Mouse (Mus musculus) heart, adult 2 months (tissue): Measurements from ENCODE around the gene Cgref1. TPM values are rescaled to one million over a fixed set of nuclear protein-coding genes. Genes with fewer than 3 reads are reported as not detected.

Source experiments
- DNase-seq, 2 experiments: peaks; one replicate each; pipeline ENCODE4 v3.0.0; 2021
- H3K27ac ChIP-seq: fragments of 200-600 bp; 2 replicates; pipeline ENCODE4 v1.8.1; 2022
- H3K27me3 ChIP-seq: fragments of 200-500 bp; 2 replicates; pipeline ENCODE4 v1.6.1; 2012; ENCODE audit warnings: mild to moderate bottlenecking, low read length, inconsistent platforms, mixed read lengths; ENCODE audit not compliant: control insufficient read depth, insufficient read depth
- H3K36me3 ChIP-seq: fragments of 200-500 bp; 2 replicates; pipeline ENCODE4 v1.6.1; 2012; ENCODE audit warnings: low read length, inconsistent platforms; ENCODE audit not compliant: control insufficient read depth, insufficient read depth
- H3K4me1 ChIP-seq: fragments of 200-500 bp; 2 replicates; pipeline ENCODE4 v1.6.1; 2011; ENCODE audit warnings: low read length; ENCODE audit not compliant: control insufficient read depth, insufficient read depth
- H3K4me3 ChIP-seq: fragments of 200-600 bp; 2 replicates; pipeline ENCODE4 v1.8.1; 2022
- H3K79me2 ChIP-seq: fragments of 200-500 bp; replicated peaks from 2 replicates; pipeline ENCODE4 v1.6.1; 2012; ENCODE audit warnings: mild to moderate bottlenecking, inconsistent platforms, low read length, moderate library complexity, mixed read lengths; ENCODE audit not compliant: control insufficient read depth, insufficient read depth
- H3K9ac ChIP-seq: fragments of 200-500 bp; 2 replicates; pipeline ENCODE4 v1.6.1; 2012; ENCODE audit warnings: low read depth, mild to moderate bottlenecking, control low read depth, inconsistent platforms, low read length, mixed read lengths
- CTCF ChIP-seq: fragments of 200-600 bp; IDR thresholded peaks from 2 replicates; pipeline ENCODE4 v1.8.1; 2022; ENCODE audit warnings: antibody characterized with exemption, mild to moderate bottlenecking, moderate library complexity
- EP300 ChIP-seq: fragments of 200-500 bp; IDR thresholded peaks from 2 replicates; pipeline ENCODE4 v1.6.1; 2011; ENCODE audit warnings: low read depth, low read length, control low read depth; ENCODE audit not compliant: insufficient read depth
- POLR2A ChIP-seq: fragments of 200-500 bp; IDR thresholded peaks from 2 replicates; pipeline ENCODE4 v1.6.1; 2011; ENCODE audit warnings: mild to moderate bottlenecking, low read depth, low read length, control low read depth; ENCODE audit not compliant: insufficient read depth
- WGBS: fragments of 180-500 bp; shearing (Covaris S2); methylation state at CpG from one replicate; pipeline ENCODE4 v1.1.7; 2018; 5-methylcytosine and 5-hydroxymethylcytosine counted together
- intact Hi-C: fragments of 180-260 bp; cut with DNase I; formaldehyde crosslinking; loops from one replicate; pipeline ENCODE4 v1.15.1; 2025
- polyA plus RNA-seq: library from polyadenylated mRNA; depleted of rRNA; stranded (reverse); fragments of >200 nt; gene quantifications from 2 replicates; pipeline ENCODE4 v1.2.3, GENCODE M21; 2012
- total RNA-seq, 2 experiments: library from RNA; stranded (reverse); gene quantifications; 2 replicates each; pipeline ENCODE4 v1.2.3; 2021

Cgref1 gene
- total and polyA plus RNA-seq, 3 experiments, result 0.30 to 2.0 (median 0.73) TPM

- Histone ChIP-seq H3K79me2 (no peaks in the 10 kb centered on the region), H3K9ac (peak overlapping the region; percentile 70), H3K4me3 (peak overlapping the region; percentile 54), H3K27ac (peak overlapping the region; percentile 89), H3K4me1 (peaks cover 27% of the 10 kb centered on the region), H3K27me3 (no peaks in the 10 kb centered on the region), H3K36me3 (no peaks in the 10 kb centered on the region)
- peak; percentile 22 to 46 for DNase-seq
- intact Hi-C loops, result no loop called here
- TF ChIP-seq POLR2A (no peak), EP300 (no peak), CTCF (no peak)
- 34% methylated on average over 7 of the region's 7 CpGs for WGBS
Observed at GRCm38 (mm10) chr5:30914101-30914635, 31.2 kb downstream of the Cgref1 start.

- peak; percentile 76 to 84 for DNase-seq
- H3K9ac ChIP-seq, result peak within 1 kb of the TSS; percentile 70
- H3K79me2 ChIP-seq, result no peaks in the 10 kb centered on the region
- TF ChIP-seq CTCF, result no peak
- TF ChIP-seq POLR2A, result peak; percentile 70
- 0 out of 2 replicates have a peak, but pooled peaks have one; percentile 6 for TF ChIP-seq EP300
- H3K4me1 ChIP-seq, result peaks cover 31% of the 10 kb centered on the region
- H3K27me3 ChIP-seq, result no peaks in the 10 kb centered on the region
- no peaks in the 10 kb centered on the region for H3K36me3 ChIP-seq
- intact Hi-C loops, result no loop called here
- H3K4me3 ChIP-seq, result peak within 1 kb of the TSS; percentile 54
- H3K27ac ChIP-seq, result peak within 1 kb of the TSS; percentile 89
- WGBS, result 22% methylated on average over 10 of the region's 13 CpGs
Observed at GRCm38 (mm10) chr5:30913060-30913841, 32.1 kb downstream of the Cgref1 start, which contains the start of gene Emilin1. TSS of gene Emilin1 (plus strand) at chr5:30913402.

GRCm38 (mm10) chr5:30912156-30912555, 33.2 kb downstream of the Cgref1 start:
- Histone ChIP-seq H3K9ac (no peak overlapping the region), H3K27ac (peak overlapping the region; percentile 89), H3K4me1 (peaks cover 33% of the 10 kb centered on the region), H3K27me3 (no peaks in the 10 kb centered on the region), H3K36me3 (no peaks in the 10 kb centered on the region), H3K4me3 (no peak overlapping the region), H3K79me2 (no peaks in the 10 kb centered on the region)
- peak in 1 of 2 experiments; percentile 33 for DNase-seq
- intact Hi-C loops, result no loop called here
- 42% methylated on average over 5 of the region's 5 CpGs for WGBS
- TF ChIP-seq POLR2A (no peak), CTCF (no peak), EP300 (no peak)

GRCm38 (mm10) chr5:30910481-30910880, 34.9 kb downstream of the Cgref1 start:
- intact Hi-C loops, result no loop called here
- H3K4me1 ChIP-seq, result peaks cover 28% of the 10 kb centered on the region
- H3K4me3 ChIP-seq, result no peak overlapping the region
- no peaks in the 10 kb centered on the region for H3K79me2 ChIP-seq
- H3K36me3 ChIP-seq, result peaks cover 3% of the 10 kb centered on the region; the same call in 1 of the 2 replicates
- H3K27ac ChIP-seq, result no peak overlapping the region; the same call in 1 of the 2 replicates
- H3K27me3 ChIP-seq, result no peaks in the 10 kb centered on the region
- DNase-seq, result no peak
- TF ChIP-seq EP300 (no peak), CTCF (no peak), POLR2A (no peak)
- H3K9ac ChIP-seq, result no peak overlapping the region

GRCm38 (mm10) chr5:30909863-30910262, 35.5 kb downstream of the Cgref1 start:
- Histone ChIP-seq H3K27ac (peak overlapping the region; percentile 96), H3K9ac (no peak overlapping the region), H3K36me3 (peaks cover 3% of the 10 kb centered on the region; the same call in 1 of the 2 replicates), H3K27me3 (no peaks in the 10 kb centered on the region), H3K4me1 (peaks cover 23% of the 10 kb centered on the region), H3K79me2 (no peaks in the 10 kb centered on the region), H3K4me3 (no peak overlapping the region)
- WGBS, result 79% methylated on average over 7 of the region's 7 CpGs
- DNase-seq, result no peak
- no peak for TF ChIP-seq POLR2A
- TF ChIP-seq EP300, result no peak
- no peak for TF ChIP-seq CTCF
- intact Hi-C loops, result no loop called here

DNA sequence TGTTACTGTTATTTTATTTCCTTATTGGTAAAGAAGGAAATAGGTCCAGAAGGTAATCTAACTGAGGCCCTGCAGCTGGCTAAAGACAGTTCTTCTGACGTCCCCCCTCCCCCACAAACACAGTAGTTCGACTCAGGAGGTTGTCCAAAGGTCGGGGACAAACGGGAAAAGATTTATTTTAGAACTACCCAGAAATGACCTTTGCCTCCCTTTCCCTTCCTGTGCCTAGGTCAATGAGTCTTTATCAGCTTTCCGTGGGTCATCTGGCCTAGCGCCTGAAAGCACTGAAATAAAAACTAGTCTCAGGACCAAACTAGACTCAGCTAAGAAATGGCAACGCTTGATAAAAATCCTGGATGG, 36.1 kb downstream of the Cgref1 start:
- WGBS, result 16% methylated on average over 7 of the region's 7 CpGs
- no peak overlapping the region for H3K4me3 ChIP-seq
- H3K9ac ChIP-seq, result no peak overlapping the region
- H3K36me3 ChIP-seq, result peaks cover 3% of the 10 kb centered on the region; the same call in 1 of the 2 replicates
- no peaks in the 10 kb centered on the region for H3K27me3 ChIP-seq
- peak overlapping the region; percentile 96 for H3K27ac ChIP-seq
- intact Hi-C loops, result no loop called here
- TF ChIP-seq CTCF, result no peak
- TF ChIP-seq POLR2A, result 0 out of 2 replicates have a peak, but pooled peaks have one; percentile 17
- 0 out of 2 replicates have a peak, but pooled peaks have one; percentile 34 for TF ChIP-seq EP300
- H3K79me2 ChIP-seq, result no peaks in the 10 kb centered on the region
- H3K4me1 ChIP-seq, result peaks cover 19% of the 10 kb centered on the region
- DNase-seq, result peak; percentile 28 to 46
